Mouse (Mus musculus): ENCODE measurements around the gene Mpg.

The Mpg gene

DNA sequence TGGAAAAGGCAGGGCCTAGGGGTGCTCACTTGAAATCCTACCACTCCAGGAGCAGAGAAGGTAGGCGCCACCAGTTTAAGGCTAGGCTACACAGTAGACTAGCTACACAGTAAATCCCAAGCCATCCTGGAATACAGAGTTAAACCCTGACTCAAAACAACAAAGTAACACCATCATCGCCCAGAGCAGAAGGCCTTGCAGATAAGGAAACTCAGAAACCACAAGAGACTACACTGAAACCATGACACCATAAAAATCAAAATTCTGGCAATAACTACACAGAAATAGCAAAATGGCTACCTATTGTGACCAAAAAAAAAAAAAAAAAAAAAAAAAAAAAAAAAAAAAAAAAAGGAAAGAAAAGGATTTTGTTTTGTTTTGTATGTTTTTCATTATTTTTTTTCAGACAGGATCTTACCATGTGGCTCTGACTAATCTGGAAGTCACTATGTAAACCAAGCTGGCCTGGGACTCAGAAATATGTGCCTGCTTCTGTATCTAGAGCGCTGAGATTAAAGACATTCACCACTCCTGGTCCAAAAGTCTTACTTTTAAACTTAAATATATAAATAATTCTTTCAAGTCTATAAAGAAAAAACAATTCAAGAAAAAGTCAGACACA lies 38.9 kb downstream of the Mpg start:
- no peak for DNase-seq

DNA sequence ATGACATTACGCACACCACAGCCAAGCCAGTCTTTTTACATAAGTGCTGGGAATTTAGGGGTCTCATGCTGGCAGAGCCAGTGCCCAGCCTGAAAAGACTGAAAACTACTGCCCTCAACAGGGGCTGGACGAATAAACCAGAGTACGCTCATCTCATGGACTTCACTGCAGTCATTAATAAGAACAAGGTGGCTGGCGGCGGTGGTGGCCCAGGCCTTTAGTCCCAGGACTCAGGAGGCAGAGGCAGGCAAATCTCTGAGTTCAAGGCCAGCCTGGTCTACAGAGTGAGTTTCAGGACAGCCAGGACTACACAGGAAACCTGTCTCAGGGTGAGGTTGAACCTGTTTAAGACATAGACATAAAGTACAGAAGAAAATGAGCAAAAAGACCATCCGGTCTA lies 39.9 kb downstream of the Mpg start:
- no peak for DNase-seq

DNA sequence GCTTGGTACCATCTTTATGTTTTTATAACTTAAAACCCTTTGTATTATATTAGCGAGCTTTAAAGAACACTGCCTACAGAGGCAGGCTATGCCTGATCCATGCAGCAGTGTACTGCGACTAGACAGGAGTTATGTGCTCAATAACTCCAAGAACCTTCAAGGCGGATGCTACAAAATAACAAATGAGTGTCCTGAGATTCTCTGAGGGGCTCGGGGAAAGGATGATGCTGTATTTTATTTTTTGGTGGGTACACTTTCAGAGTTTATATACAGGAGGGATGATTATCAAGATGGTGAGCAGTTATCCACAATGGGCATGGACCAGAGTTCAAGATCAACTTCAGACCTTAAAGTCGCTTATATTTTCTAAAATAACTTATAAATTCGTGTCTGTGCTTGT lies 40.5 kb downstream of the Mpg start:
- DNase-seq = no peak

DNA sequence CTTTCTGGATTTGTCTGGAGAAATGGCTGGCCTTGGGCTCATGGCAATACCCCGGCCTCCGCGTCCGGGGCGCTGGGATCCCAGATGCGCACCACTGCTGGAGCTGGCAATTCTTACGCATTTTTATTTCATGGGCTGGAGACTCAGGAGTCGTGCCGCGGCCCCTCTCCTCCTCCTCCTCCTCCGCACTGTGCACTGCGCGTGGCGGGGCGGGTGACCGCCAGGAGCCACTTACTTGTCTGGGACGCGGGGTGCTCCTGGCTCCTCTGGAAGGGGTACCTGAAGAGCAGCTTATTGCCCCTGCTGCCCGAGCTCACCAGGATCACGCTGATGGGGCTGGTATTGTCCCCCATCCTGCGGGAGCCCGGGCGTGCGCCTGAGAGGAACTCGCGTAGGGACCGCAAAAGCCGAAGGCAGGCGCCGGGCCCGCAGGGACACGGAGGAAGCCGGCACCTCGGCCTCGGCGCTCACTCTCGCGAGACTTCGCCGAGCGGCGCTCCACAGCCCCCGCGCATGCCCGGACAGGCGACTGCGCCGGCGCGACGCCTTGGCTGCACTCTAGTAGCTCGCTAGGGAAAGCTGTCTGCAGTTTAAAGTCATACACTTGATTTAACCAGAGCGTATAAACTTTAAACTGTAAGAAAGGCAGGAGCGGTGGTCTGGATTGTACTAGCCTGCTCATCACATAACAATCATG lies 41.0 kb downstream of the Mpg start, which contains the start of gene Nprl3:
Gene Nprl3, minus strand, starts transcription at position 520 of the 697 bp plus-strand sequence.
- peak; percentile 97 for DNase-seq

DNA sequence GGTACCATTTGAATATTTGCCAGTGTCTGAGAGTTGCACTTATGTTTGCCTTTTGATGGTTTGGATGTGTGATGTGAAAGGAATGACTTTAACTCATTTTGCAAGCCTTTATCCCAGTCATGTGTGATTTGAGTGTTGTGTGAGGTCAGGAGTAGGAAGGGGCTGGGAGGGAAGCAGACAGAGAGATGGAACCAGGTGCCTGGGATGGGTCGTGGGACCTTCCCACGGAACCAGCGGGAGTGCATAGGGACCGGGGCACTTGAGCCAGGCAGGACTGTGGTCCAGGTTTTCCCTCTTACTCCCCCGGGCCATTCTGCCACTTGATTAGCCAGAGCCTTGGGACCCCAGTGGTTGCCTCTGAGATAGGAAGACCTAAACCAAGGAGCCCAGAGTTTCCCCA lies 41.7 kb downstream of the Mpg start:
- no peak for DNase-seq

DNA sequence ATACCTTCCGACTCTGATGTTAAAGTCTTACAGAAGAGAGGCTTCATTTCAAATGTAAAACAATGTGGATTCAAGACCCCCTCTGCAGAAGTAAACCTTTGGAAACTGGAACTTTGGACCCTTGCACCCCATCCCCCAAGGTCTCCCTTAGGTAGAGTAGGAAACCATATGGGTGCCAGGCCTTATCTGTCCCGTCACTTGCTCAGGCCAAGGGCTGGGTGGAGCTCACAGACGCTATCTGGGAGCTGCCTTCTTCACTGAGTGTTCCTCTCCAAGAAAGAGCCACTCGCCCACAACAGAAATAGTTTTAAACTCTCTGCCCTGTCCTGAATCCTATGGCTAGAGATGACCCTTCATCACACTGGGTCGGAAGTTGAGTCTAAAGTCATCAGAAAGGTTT lies 42.6 kb downstream of the Mpg start:
- DNase-seq = no peak

DNA sequence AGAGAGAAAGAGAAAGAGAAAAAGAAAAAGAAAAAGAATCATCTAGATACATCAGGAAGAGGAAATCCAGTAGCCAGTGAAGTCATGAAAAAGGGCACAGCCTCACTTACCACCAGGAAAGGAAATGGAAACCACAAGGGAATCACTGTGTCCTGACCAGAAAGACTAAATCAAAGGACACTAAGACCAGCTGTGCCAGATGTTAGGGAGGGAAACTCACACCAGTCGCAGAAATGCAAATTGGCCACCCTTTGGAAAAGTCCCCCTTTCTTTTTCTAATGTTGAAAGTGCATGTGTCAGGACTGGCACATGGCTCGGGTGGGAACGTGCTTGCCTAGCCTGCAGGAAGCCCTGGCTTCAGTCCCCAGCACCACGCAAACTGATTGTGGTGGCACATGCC lies 44.9 kb downstream of the Mpg start:
- no peak for DNase-seq

DNA sequence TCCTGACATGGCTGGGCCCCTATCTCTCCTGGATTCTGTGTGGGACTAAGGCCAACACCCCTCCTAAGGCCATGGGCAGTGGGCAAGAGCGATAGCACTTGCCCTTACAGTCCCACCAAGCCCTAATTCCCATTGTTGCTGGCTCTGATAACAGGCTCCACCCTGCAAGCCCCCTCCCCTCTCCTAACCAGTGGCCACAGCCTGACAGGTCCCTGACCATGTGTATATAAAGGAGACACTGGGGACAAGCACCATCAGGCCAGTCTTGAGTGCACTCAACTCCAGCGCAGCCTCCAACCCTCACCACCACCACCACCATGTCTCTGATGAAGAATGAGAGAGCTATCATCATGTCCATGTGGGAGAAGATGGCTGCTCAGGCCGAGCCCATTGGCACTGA lies 50.0 kb downstream of the Mpg start, which contains the start of gene Hba-x:
Gene Hba-x, plus strand, starts transcription at position 54 of the 400 bp plus-strand sequence.
- DNase-seq = no peak

DNA sequence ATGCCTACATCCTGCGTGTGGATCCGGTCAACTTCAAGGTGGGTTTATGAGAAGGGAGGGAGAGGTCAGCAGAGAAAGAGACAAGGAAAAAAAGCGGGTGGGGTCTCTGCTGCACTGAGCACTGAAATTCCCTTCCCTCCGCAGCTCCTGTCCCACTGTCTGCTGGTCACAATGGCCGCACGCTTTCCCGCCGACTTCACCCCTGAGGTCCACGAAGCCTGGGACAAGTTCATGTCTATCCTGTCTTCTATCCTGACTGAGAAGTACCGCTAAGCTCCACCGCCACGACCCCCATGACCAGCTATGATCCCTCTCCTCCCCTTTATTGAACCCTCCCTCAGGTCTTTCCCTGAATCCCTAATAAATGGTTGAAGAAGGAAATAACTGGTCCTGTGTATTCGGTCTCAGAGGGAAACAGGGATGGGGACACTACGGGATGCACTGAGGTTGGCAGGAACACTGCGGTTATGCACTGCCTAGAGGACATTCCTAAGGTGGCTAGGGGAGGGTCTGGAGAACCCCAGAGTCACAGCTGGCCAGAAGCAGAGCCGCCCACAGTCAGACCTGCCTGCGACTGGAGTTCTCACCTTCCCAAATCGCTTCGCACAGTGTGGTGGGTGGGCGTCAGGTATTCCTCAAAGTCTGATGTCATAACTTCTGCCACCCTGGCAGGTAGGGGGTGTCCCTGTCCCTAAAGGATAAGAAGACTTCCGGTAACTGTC lies 51.6 kb downstream of the Mpg start:
- DNase-seq = no peak

DNA sequence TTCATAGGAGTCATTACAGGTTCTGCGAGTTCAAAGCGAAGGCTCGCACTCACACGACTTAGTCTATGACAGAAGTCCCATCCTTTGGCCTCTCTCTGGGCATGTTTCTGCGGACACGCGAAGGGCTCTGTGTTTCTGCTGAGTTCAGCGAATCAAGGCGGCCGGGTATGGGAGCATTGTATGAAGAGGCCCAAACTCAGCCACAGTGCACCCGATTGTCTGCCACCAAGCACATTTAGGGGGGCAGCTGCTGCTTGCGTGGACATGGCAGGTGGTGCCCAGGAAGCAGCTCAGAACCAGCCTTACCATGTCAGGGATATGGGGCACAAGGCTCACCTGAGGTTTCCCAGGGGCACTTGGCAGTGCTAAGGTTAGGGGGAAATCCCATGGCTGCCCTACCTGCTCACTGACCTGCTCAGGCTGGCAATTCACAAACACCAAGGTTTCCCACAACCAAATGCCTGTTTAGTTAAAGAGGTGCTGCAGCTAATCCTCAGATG lies 52.2 kb downstream of the Mpg start:
- DNase-seq = no peak

DNA sequence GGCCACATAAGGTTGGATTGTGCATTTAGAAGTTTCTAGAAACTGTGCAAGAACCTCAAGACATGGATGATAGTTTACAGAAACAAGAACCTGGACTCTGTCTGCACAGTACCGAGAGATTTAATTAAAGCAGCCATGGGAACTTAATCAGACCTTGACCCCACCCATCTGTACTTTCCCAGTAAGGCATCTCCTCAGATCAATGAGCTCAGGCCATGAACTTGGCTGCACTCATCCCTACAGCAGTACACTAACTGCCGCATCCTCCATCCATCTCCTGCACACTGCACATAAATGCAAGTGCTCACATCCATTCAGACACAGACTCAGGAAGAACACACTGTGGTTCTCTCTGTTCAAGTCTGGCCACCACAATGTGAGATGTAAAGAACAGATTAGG lies 54.3 kb downstream of the Mpg start:
- DNase-seq = no peak

DNA sequence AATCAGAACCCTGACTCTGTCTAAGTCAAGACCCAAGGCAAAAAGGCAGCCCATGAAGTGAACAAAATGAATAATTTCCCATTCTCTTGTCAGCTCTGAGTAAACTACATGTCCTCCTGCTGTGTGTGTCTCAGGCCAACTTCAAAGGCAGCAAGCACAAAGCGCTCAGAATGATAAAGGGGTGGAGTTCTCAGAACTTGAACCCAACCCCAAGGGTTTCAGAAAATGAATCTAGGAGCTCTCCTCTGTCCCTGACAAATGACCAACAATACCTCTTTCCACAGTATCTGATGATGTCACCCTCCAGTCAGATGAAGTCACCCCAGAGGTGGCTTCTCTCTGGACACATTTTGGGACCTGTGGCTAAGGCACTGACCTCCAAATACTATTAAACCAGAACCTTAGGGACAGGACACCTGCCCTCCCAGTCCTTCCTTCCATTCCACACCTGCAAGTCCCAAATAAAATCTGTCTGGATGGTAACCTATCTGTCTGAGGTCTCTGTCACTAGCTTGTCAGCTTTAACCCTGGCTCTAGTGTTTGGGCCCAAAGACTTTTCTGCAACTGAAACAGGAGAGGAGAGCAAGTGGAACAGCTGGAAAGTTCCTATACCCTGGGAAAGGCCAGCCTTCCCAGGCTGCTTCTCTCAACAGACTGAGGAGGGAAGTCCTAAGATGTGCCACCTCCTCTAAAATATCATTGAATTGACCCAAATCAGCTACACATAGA lies 55.3 kb downstream of the Mpg start:
- no peak for DNase-seq
